Mouse (Mus musculus): ENCODE results near the gene Rab2b. TPM values are rescaled to one million over a fixed set of nuclear protein-coding genes. Genes with fewer than 3 reads are reported as not detected.

Gene Rab2b
- total and polyA plus RNA-seq, 3 experiments: 3.0 to 5.9 TPM; not detected in 1

DNA sequence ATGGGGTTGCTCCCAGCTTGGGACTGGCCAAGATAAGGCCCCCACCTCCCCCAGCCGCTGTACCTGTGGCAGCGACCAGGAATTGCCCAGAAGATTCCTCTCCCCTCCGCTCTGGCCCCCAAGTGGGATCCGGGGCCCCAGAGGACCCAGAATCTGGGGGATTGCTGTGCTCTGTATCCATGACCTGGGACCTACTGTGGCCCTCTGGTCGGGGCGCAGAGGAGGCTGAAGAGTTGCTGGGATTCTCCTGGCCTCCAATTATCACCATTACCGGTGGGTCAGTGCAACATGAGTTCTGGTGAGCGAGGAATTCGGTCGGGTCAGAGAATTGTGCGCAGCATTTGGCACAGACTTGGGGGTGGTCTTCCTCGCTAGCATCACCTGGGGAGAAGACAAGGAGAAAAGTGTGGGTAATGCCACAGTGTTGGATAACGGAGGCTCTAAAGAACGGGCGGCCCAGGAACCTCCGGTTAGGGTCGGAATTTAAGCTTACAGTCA lies 36.0 kb upstream of the Rab2b start:
- peaks cover 5 to 10% of the 10 kb centered on the region in 2 experiments for H3K27me3 ChIP-seq (ENCODE audit: control insufficient read depth in 1 of 2, insufficient read depth in 2 of 2, low read length in 2 of 2)
- no peak overlapping the region for H3K4me3 ChIP-seq (ENCODE audit: control insufficient read depth in 1 of 2, insufficient read depth in 1 of 2, low read depth in 2 of 2, low read length in 2 of 2)
- no peaks in the 10 kb centered on the region for H3K36me3 ChIP-seq (ENCODE audit: control insufficient read depth in 1 of 2, insufficient read depth in 2 of 2, low read length in 2 of 2)
- H3K4me1 ChIP-seq (ENCODE audit: control insufficient read depth in 1 of 2, insufficient read depth in 2 of 2, low read length in 2 of 2): no peaks in the 10 kb centered on the region
- H3K9me3 ChIP-seq (replicated peaks; ENCODE audit: insufficient read depth, low read length): no peaks in the 10 kb centered on the region
- H3K79me2 ChIP-seq (ENCODE audit: control insufficient read depth, insufficient read depth, low read length, poor library complexity): no peaks in the 10 kb centered on the region
- TF ChIP-seq MAX (IDR thresholded peaks at IDR 0.05; ENCODE audit: low read length) (no peak), TBP (IDR thresholded peaks at IDR 0.05; ENCODE audit: low read depth, low read length) (no peak), ZKSCAN1 (IDR thresholded peaks at IDR 0.05; ENCODE audit: low read depth, low read length) (no peak), KAT2A (conservative IDR thresholded peaks at IDR 0.05; ENCODE audit: low read depth, low read length) (no peak), ZC3H11A (IDR thresholded peaks at IDR 0.05; ENCODE audit: low read depth, low read length) (no peak), GABPA (IDR thresholded peaks at IDR 0.05; ENCODE audit: low read depth, low read length) (no peak), POLR2A (IDR thresholded peaks at IDR 0.05; ENCODE audit: control insufficient read depth in 1 of 2, insufficient read depth in 1 of 2, low read depth in 1 of 2, low read length in 2 of 2, poor library complexity in 1 of 2) (no peak), MYC (IDR thresholded peaks at IDR 0.05; ENCODE audit: low read depth, low read length) (no peak), CHD2 (IDR thresholded peaks at IDR 0.05; ENCODE audit: low read length) (no peak), UBTF (IDR thresholded peaks at IDR 0.05; ENCODE audit: borderline replicate concordance, insufficient read depth, low read depth, low read length) (no peak)
- no peak for DNase-seq (ENCODE audit: low read depth, low spot score)
- H3K27ac ChIP-seq (ENCODE audit: control insufficient read depth, low read depth, low read length): no peak overlapping the region
- no peak overlapping the region for H3K9ac ChIP-seq (ENCODE audit: control insufficient read depth, low read depth, low read length, poor library complexity, severe bottlenecking)

DNA sequence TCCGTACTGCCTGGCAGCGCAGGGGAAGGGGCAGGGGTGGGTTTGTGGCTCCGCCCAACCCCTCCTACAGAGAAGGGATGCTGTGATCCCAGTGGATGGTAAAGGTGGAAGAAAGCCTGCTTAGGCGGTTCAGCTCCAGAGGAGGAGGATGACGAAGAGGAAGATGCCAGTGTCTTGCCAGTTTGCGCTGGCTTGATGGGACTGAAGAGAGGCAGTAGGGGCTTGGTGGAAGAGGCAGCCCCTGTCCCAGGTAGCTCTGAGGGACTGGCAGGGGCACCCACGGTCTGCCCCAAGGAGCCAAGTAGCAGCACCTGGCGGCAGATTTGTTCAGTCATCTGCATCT lies 35.4 kb upstream of the Rab2b start:
- DNase-seq (ENCODE audit: low read depth, low spot score): no peak
- H3K79me2 ChIP-seq (ENCODE audit: control insufficient read depth, insufficient read depth, low read length, poor library complexity): no peaks in the 10 kb centered on the region
- TF ChIP-seq POLR2A (IDR thresholded peaks at IDR 0.05; ENCODE audit: control insufficient read depth in 1 of 2, insufficient read depth in 1 of 2, low read depth in 1 of 2, low read length in 2 of 2, poor library complexity in 1 of 2) (no peak), MAX (IDR thresholded peaks at IDR 0.05; ENCODE audit: low read length) (no peak), JUND (IDR thresholded peaks at IDR 0.05; ENCODE audit: low read depth, low read length) (no peak), NELFE (IDR thresholded peaks at IDR 0.05; ENCODE audit: low read depth, low read length) (no peak), USF2 (IDR thresholded peaks at IDR 0.05; ENCODE audit: borderline replicate concordance in 1 of 2, insufficient read depth in 1 of 2, low read depth in 1 of 2, low read length in 2 of 2) (no peak), BHLHE40 (IDR thresholded peaks at IDR 0.05; ENCODE audit: borderline replicate concordance, low read depth, low read length) (no peak), NRF1 (IDR thresholded peaks at IDR 0.05; ENCODE audit: insufficient read depth, low read depth, low read length, poor library complexity, severe bottlenecking) (no peak), TAL1 (IDR thresholded peaks at IDR 0.05; ENCODE audit: low read length) (no peak), EP300 (IDR thresholded peaks at IDR 0.05; ENCODE audit: low read depth in 1 of 2, low read length in 2 of 2) (no peak), GABPA (IDR thresholded peaks at IDR 0.05; ENCODE audit: low read depth, low read length) (no peak), ZKSCAN1 (IDR thresholded peaks at IDR 0.05; ENCODE audit: low read depth, low read length) (no peak), CHD1 (IDR thresholded peaks at IDR 0.05; ENCODE audit: low read depth, low read length) (no peak)
- peaks cover 5 to 10% of the 10 kb centered on the region in 2 experiments for H3K27me3 ChIP-seq (ENCODE audit: control insufficient read depth in 1 of 2, insufficient read depth in 2 of 2, low read length in 2 of 2)
- H3K9ac ChIP-seq (ENCODE audit: control insufficient read depth, low read depth, low read length, poor library complexity, severe bottlenecking): no peak overlapping the region
- no peaks in the 10 kb centered on the region for H3K4me1 ChIP-seq (ENCODE audit: control insufficient read depth in 1 of 2, insufficient read depth in 2 of 2, low read length in 2 of 2)
- H3K27ac ChIP-seq (ENCODE audit: control insufficient read depth, low read depth, low read length): no peak overlapping the region
- H3K4me3 ChIP-seq (ENCODE audit: control insufficient read depth in 1 of 2, insufficient read depth in 1 of 2, low read depth in 2 of 2, low read length in 2 of 2): no peak overlapping the region
- H3K36me3 ChIP-seq (ENCODE audit: control insufficient read depth in 1 of 2, insufficient read depth in 2 of 2, low read length in 2 of 2): no peaks in the 10 kb centered on the region
- H3K9me3 ChIP-seq (replicated peaks; ENCODE audit: insufficient read depth, low read length): no peaks in the 10 kb centered on the region
